Mouse (Mus musculus) neural tube, embryonic 13.5 days (tissue): Measurements from ENCODE around the gene Ttll2. TPM values are rescaled to one million over a fixed set of nuclear protein-coding genes. Genes with fewer than 3 reads are reported as not detected.
A peak's percentile ranks its signal among the peaks of the same experiment; 100 is the strongest.
"Not testable (repeated sequence)": the region's sequence is repeated elsewhere in the genome, so short reads cannot be mapped to it uniquely, and the experiment has no call there.

Source experiments
- ATAC-seq: fragments of 200-750 bp; cut with Nextera tagmentation; 2 replicates; pipeline ENCODE4 v1.8.0; 2017; ENCODE audit warnings: low read depth, mild to moderate bottlenecking, moderate TSS enrichment, moderate library complexity
- H3K27ac ChIP-seq: fragments of 300-500 bp; sonication (generic); replicated peaks from 2 replicates; pipeline ENCODE4 v1.5.1; 2015; ENCODE audit warnings: moderate library complexity, mild to moderate bottlenecking, inconsistent platforms
- H3K27me3 ChIP-seq: fragments of 300-500 bp; sonication (generic); 2 replicates; pipeline ENCODE4 v1.6.1; 2015; ENCODE audit warnings: mild to moderate bottlenecking, inconsistent platforms
- H3K36me3 ChIP-seq: fragments of 300-500 bp; sonication (generic); 2 replicates; pipeline ENCODE4 v1.6.1; 2015; ENCODE audit warnings: mild to moderate bottlenecking, inconsistent platforms
- H3K4me1 ChIP-seq: fragments of 300-500 bp; sonication (generic); replicated peaks from 2 replicates; pipeline ENCODE4 v1.6.1; 2015; ENCODE audit warnings: inconsistent platforms
- H3K4me2 ChIP-seq: fragments of 300-500 bp; sonication (generic); 2 replicates; pipeline ENCODE4 v1.6.1; 2015; ENCODE audit warnings: inconsistent platforms, mild to moderate bottlenecking, moderate library complexity
- H3K4me3 ChIP-seq: fragments of 300-500 bp; sonication (generic); 2 replicates; pipeline ENCODE4 v1.5.1; 2015; ENCODE audit warnings: mild to moderate bottlenecking, inconsistent platforms
- H3K9ac ChIP-seq: fragments of 300-500 bp; sonication (generic); 2 replicates; pipeline ENCODE4 v1.6.1; 2015; ENCODE audit warnings: moderate library complexity, mild to moderate bottlenecking, inconsistent platforms
- H3K9me3 ChIP-seq: fragments of 300-500 bp; sonication (generic); 2 replicates; pipeline ENCODE4 v1.6.1; 2016; ENCODE audit warnings: inconsistent platforms
- WGBS: fragments of 180-500 bp; shearing (Covaris S2); methylation state at CpG from one replicate; pipeline ENCODE4 v1.1.7; 2015; 5-methylcytosine and 5-hydroxymethylcytosine counted together
- polyA plus RNA-seq: library from polyadenylated mRNA; unstranded; fragments of >200 nt; fragmentation: Nextera tagmentation; extraction: Ambion mirVana; gene quantifications from 2 replicates; pipeline ENCODE4 v1.2.1, GENCODE M21; 2015

Gene Ttll2
- polyA plus RNA-seq, 1 experiment from 2014 or later, result not detected

- ATAC-seq, H3K4me2 ChIP-seq, H3K27me3 ChIP-seq, H3K4me1 ChIP-seq, H3K4me3 ChIP-seq, H3K9me3 ChIP-seq, H3K36me3 ChIP-seq, H3K27ac ChIP-seq, H3K9ac ChIP-seq: not testable (repeated sequence)
- WGBS, result 71% methylated on average over 12 of the region's 13 CpGs
These were observed 31.0 kb upstream of the Ttll2 start for GRCm38 (mm10) chr17:7383167-7384143.

- H3K4me1 ChIP-seq, ATAC-seq, H3K4me2 ChIP-seq, H3K27me3 ChIP-seq, H3K9ac ChIP-seq, H3K9me3 ChIP-seq, H3K27ac ChIP-seq, H3K4me3 ChIP-seq, H3K36me3 ChIP-seq: not testable (repeated sequence)
- WGBS, result 94% methylated on average over 1 of the region's 3 CpGs
These were observed 30.2 kb upstream of the Ttll2 start for GRCm38 (mm10) chr17:7382711-7383110.

GRCm38 (mm10) chr17:7377907-7378306, 25.4 kb upstream of the Ttll2 start:
- WGBS, result 42% methylated on average over 2 of the region's 3 CpGs
- H3K4me3 ChIP-seq, H3K27ac ChIP-seq: not testable (repeated sequence)

GRCm38 (mm10) chr17:7376951-7377700, 24.6 kb upstream of the Ttll2 start:
- not testable (repeated sequence) for H3K27me3 ChIP-seq, H3K4me2 ChIP-seq, H3K27ac ChIP-seq, H3K9ac ChIP-seq, H3K4me3 ChIP-seq, H3K4me1 ChIP-seq, H3K9me3 ChIP-seq, H3K36me3 ChIP-seq
- ATAC-seq, result peak; percentile 40; the same call in 1 of the 2 replicates
- 100% methylated on average over 1 of the region's 3 CpGs for WGBS

More at GRCm38 (mm10) chr17:7377907-7378306, 25.4 kb upstream of the Ttll2 start:
- H3K4me1 ChIP-seq, H3K4me2 ChIP-seq, H3K9me3 ChIP-seq, H3K9ac ChIP-seq, H3K36me3 ChIP-seq, ATAC-seq, H3K27me3 ChIP-seq: not testable (repeated sequence)

GRCm38 (mm10) chr17:7371879-7372278, 19.4 kb upstream of the Ttll2 start, which contains the start of gene Gm49630:
Gm49630 (minus strand) TSS chr17:7371979.
- not testable (repeated sequence) for H3K4me2 ChIP-seq, H3K36me3 ChIP-seq, H3K9ac ChIP-seq, H3K9me3 ChIP-seq, ATAC-seq, H3K4me1 ChIP-seq, H3K27ac ChIP-seq, H3K27me3 ChIP-seq, H3K4me3 ChIP-seq
- 100% methylated on average over 1 of the region's 5 CpGs for WGBS

- H3K27me3 ChIP-seq, H3K9me3 ChIP-seq, ATAC-seq, H3K27ac ChIP-seq, H3K36me3 ChIP-seq, H3K4me3 ChIP-seq, H3K4me1 ChIP-seq, H3K4me2 ChIP-seq, H3K9ac ChIP-seq: not testable (repeated sequence)
- WGBS, result 85% methylated on average over 6 of the region's 6 CpGs
These were observed 16.9 kb upstream of the Ttll2 start for GRCm38 (mm10) chr17:7369401-7369800.

GRCm38 (mm10) chr17:7366676-7367374, 14.3 kb upstream of the Ttll2 start:
- H3K36me3 ChIP-seq, H3K4me2 ChIP-seq, H3K9me3 ChIP-seq, H3K27me3 ChIP-seq, H3K4me3 ChIP-seq, H3K9ac ChIP-seq, H3K27ac ChIP-seq, H3K4me1 ChIP-seq: not testable (repeated sequence)
- ATAC-seq, result peak; percentile 88
- WGBS, result 20% methylated on average over 5 of the region's 7 CpGs

GRCm38 (mm10) chr17:7366265-7366664, 13.8 kb upstream of the Ttll2 start:
- peak; percentile 34; the same call in 1 of the 2 replicates for ATAC-seq
- H3K4me2 ChIP-seq, H3K9me3 ChIP-seq, H3K27me3 ChIP-seq, H3K9ac ChIP-seq, H3K4me1 ChIP-seq, H3K36me3 ChIP-seq, H3K4me3 ChIP-seq, H3K27ac ChIP-seq: not testable (repeated sequence)
- 13% methylated on average over 1 of the region's 1 CpGs for WGBS

GRCm38 (mm10) chr17:7365615-7366014, 13.1 kb upstream of the Ttll2 start:
- not testable (repeated sequence) for H3K36me3 ChIP-seq, H3K4me1 ChIP-seq, ATAC-seq, H3K4me2 ChIP-seq, H3K27ac ChIP-seq, H3K9me3 ChIP-seq, H3K9ac ChIP-seq, H3K4me3 ChIP-seq, H3K27me3 ChIP-seq
- WGBS, result no CpG with 5 or more reads among the region's 3 CpGs

GRCm38 (mm10) chr17:7360749-7361465, 8.4 kb upstream of the Ttll2 start:
- WGBS, result 80% methylated on average over 9 of the region's 9 CpGs
- ATAC-seq, H3K9ac ChIP-seq, H3K4me1 ChIP-seq, H3K27ac ChIP-seq, H3K27me3 ChIP-seq, H3K4me3 ChIP-seq, H3K36me3 ChIP-seq, H3K9me3 ChIP-seq, H3K4me2 ChIP-seq: not testable (repeated sequence)

- H3K4me2 ChIP-seq, H3K4me3 ChIP-seq, ATAC-seq, H3K27me3 ChIP-seq, H3K9me3 ChIP-seq, H3K9ac ChIP-seq, H3K4me1 ChIP-seq, H3K27ac ChIP-seq, H3K36me3 ChIP-seq: not testable (repeated sequence)
- 82% methylated on average over 4 of the region's 4 CpGs for WGBS
These were observed 7.3 kb upstream of the Ttll2 start for GRCm38 (mm10) chr17:7359806-7360205.
